Mouse (Mus musculus): ENCODE data around the gene Il16. TPM values are rescaled to one million over a fixed set of nuclear protein-coding genes. Genes with fewer than 3 reads are reported as not detected.

Gene Il16
- total RNA-seq, 1 experiment from 2014 or later = 68.8 TPM

DNA sequence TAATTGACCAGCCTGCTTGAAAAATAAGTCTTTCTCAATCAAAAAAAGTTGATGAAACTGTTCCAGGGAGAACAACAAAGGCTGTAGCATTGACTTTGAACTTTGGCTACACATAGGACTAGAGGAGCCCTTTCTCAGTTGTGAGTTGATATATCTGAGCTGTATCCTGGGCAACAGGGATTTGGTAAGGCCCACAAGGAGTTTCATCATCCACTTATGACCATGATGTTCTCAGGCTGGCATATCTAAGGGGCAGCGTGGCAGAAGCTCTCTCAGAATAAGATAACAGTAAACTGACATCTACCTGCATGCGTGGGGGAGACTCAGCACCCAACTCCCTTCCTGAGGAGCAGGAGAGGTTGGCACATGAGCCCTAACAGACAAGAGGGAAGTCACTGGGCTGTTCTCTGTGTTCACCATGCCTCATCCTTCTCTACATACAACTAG lies 91.9 kb downstream of the Il16 start:
- ATAC-seq (replicated peaks; ENCODE audit: low read depth, poor library complexity, severe bottlenecking) = no peak

DNA sequence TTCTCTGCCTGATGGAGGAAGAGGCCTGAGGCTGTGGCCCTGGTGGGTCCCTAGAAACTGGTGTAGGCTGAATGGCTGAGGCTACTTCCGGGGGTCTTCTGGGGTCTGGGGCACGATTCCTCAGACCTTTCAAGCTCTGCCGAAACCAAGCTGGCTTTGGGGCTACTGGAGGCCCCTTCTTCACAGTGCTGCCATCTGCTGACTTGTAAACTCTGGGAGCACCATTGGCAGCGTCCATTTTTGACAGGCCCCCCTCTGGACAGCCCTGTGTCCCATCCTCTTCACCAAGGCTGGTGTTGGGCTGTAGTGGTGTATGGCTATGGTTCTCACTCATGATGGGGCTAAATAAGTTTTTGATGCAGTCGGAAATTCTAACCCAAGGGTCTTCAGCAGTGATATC lies 93.0 kb downstream of the Il16 start:
- ATAC-seq (replicated peaks; ENCODE audit: low read depth, poor library complexity, severe bottlenecking) = no peak

DNA sequence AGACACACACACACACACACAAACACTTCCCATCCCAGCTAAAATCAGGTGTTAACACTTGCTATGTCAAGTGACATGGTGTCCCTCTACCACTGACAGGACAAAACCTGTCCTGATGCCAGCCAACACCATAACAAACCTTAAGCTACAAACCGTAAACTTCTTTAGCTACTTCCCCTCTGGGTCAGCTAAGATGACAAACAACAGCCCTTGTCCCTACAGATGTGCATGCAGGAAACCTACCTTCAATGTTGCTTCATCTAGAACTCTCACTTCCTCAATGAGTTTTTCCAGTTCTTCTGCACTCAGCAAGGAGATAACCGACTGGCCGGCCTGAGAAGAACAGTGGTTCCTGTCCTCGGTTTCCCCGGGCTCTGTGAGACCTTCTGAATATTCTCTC lies 94.9 kb downstream of the Il16 start:
- ATAC-seq (replicated peaks; ENCODE audit: low read depth, poor library complexity, severe bottlenecking) = peak; percentile 57

DNA sequence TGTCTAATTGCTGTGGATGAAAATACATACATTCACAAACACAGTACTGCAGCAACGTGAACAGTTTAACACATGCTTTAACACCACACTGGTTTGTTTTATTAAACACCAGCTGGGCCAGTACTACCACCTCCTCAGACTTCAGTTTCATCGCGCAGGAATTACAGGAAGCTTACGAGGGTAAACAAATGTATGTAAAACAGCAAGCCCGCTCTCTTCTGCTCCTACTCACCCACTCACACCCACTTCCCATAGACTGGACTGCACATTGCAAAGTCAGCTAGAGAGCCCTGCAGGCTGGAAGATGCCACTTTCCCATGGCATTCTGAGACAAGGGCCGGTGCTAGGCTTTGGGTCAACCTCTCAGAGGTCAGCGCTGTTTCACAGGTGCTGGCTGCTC lies 96.7 kb downstream of the Il16 start:
- no peak for ATAC-seq (replicated peaks; ENCODE audit: low read depth, poor library complexity, severe bottlenecking)

DNA sequence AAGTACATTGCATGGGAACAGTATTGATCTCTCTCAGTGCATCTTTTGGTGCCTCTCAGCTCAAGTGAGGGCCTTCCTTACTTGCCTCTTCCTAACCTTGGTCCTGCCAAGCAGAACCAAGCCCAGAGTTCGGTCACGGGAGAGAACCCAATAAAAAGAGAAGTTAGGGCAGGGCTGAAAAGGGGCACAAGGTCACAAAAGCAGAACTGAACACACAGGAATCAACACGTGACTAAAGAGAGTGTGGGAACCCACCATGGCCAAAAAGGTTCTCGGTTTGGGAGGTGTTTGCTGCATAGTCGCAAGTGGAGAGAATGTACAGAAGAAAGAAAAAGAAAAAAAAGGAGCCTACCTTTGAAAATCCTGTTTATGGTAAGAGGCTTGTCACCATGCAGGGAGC lies 100.0 kb downstream of the Il16 start:
- ATAC-seq (replicated peaks; ENCODE audit: low read depth, poor library complexity, severe bottlenecking) = peak; percentile 78

DNA sequence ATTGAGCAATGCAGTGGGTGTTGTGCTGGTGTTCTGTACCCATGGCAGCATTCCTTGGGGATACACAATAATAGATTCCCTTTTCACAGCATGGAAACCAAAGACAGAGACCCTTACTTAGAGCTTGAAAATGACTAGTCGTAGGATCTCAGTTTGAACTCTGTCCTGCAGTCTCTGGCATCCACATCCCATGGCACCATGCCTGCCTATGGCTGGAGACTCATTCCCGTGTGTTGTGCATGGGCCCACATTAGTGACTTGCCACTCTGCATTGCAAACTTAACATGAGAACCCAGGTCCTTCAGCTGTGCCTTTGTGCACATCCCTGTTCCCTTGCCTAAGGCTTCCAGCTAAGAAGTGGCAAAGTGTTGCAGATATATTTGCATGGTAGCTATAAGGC lies 100.8 kb downstream of the Il16 start:
- ATAC-seq (replicated peaks; ENCODE audit: low read depth, poor library complexity, severe bottlenecking) = no peak

DNA sequence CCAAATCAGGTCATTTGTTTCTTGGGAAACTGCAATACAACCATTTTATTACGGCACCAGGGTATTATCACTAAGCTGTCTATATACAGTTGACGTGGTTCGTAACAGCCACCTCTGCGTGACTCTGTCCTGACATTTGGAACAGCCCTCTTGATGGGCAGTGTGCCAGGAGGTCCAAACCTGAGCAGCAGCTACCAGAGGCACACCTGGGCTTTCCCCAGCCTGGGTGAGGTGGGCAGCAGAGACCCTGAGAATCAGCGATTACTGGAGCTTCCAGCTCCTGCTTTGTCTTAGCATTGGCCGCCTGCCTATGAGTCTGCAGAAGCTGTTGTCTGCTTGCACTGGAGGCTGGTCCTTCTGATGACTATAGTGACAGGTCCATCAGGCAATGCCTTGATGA lies 101.9 kb downstream of the Il16 start:
- ATAC-seq (replicated peaks; ENCODE audit: low read depth, poor library complexity, severe bottlenecking) = no peak

DNA sequence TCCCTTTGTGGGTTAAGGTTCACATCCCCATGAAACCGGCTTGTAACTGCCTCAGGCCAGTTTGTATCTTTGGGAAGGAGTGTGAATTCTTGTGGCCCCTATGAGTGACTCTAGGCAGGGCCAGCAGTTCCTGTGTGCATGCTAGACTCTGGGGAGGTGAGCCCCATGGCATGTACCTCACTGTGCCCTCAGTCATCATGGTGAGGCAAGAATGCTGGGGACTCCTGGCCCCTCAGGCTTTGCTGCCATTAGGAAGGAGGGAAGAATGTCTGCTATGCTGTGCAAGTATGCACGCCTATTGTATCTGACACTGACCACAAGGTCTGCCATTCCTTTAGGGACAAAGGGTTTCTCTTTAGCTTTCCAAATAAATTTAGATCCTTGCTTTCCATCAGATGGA lies 104.4 kb downstream of the Il16 start:
- ATAC-seq (replicated peaks; ENCODE audit: low read depth, poor library complexity, severe bottlenecking) = no peak

DNA sequence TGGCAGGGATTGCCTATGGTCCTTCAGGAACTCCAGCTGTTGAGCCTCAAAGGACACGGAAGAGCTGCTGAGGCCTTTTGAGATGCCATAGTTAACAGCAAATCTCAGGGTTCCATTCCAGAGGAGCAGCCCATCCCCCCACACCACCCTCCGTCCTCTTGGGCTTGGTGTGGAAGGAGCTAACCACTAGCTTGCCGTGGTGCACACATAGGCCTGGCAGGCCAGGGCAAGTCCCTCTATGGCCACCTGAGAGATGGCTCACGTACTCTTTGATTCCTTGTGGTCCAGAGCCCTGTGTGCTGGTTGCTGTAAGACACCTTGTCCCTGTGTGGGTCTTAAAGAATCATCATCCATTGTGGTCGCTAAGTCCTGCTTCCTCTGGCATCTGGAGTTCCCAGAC lies 104.9 kb downstream of the Il16 start:
- ATAC-seq (replicated peaks; ENCODE audit: low read depth, poor library complexity, severe bottlenecking) = no peak

DNA sequence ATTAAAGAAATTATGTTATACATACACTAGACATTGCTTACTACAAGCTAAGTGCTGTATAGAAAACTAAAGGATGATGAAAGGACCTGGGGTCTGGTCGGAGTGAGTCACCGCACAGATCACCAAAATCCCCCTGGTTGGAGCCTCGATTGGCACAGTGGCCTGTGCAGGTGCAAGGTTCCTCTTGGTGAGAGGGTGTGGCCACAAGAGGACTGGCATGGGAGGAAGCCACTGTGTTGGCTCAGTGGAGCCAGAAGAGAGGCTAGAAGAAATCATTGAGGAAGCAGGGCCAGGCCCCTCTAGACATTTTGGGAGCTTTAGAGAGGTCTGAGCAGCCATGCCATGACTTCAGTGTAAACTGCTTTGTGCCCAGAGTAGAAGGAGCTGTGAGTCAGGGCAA lies 106.4 kb downstream of the Il16 start:
- ATAC-seq (replicated peaks; ENCODE audit: low read depth, poor library complexity, severe bottlenecking) = peak; percentile 66

DNA sequence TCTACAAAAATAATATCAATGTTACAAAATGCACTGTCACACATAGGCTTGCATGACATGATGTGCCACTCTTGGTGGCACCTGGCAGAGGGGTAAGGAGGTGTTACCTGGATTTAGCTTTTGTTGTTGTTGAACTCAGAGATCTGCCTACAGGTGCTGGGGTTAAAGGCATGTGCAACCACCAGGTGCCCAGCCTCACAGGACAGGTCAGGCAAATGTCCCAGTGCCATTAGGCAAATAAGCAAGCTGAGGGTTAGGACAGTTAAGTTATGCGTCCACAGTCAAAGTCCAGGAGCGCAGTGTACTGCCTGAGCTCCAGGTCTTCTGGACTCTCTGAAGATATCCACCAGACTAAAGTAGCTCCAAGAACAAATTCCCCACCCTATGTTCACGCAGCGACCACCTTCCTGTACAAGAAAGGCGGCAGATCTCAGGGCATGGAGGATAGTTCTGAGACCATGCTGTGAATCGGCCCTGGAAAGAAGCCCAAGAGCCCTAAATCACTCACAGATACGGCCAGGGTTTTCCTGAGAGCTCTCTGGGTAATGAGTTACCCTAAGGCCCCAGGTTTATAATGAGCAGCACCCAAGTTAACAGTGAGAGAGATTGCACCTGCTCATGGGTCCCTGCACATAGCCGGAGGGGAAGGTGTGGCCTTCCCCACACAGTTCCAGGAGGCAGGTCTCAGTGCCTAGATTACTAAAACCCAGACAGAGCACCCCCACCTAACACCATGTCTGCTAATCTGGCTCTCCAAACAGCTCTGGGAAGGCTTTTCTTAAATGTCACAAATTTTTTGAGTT lies 107.5 kb downstream of the Il16 start:
- ATAC-seq (replicated peaks; ENCODE audit: low read depth, poor library complexity, severe bottlenecking) = no peak

DNA sequence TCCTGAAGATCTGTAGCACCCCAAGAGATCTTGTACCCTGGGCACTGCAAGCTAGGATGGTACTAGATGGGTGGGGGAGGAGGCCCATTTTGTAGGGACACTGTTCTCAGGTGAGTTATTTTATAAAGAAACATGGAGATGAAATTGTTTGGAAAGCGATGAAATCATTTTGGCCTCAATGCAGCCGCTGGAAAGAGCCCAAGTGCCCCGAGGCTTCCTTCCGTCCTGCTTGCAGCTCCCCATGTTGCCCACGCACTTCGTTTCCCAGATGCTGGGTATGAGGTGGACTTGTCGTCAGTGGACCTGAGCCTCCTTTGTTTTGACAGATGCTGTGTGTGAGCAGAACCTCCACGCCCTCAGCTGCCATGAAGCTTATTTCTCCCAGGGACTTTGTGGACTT lies 109.1 kb downstream of the Il16 start:
- ATAC-seq (replicated peaks; ENCODE audit: low read depth, poor library complexity, severe bottlenecking) = no peak

DNA sequence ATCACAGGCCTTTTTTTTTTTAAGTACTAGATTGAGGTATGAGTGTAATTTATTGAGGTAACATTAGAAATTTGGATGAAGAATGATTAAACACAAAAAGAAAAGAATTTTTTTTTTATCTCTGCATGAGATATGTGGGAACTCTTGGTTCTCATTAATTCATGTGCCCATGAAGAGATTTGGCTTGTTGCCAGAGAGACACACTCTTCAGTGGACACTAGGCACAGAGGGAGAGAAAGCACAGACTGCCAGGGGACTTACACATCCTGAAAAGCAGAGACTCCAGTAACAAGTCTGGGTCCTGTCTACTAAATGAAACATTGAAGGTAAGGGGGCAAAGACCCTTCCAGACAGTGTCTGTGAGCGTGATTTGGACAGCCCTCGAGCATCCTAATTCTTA lies 109.8 kb downstream of the Il16 start:
- no peak for ATAC-seq (replicated peaks; ENCODE audit: low read depth, poor library complexity, severe bottlenecking)

DNA sequence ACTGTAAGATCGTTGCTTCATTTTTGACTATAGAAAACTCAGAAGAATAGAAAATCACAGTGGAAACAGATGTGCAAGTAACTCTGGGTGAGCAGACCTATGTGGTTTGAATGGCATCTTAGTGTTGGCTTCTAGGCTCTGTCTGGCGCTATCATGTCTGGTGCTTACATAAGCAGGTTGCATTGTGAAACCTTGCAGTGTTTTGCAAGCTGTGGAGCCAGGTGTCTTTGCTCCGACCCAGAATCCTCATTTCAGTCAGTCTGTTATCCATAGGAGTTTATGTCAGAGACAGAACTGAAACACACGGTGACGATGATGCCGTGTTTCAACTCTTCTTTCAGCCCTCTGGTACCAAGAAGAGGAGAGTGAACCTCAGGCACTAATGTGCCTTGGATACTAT lies 111.7 kb downstream of the Il16 start:
- ATAC-seq (replicated peaks; ENCODE audit: low read depth, poor library complexity, severe bottlenecking) = no peak

DNA sequence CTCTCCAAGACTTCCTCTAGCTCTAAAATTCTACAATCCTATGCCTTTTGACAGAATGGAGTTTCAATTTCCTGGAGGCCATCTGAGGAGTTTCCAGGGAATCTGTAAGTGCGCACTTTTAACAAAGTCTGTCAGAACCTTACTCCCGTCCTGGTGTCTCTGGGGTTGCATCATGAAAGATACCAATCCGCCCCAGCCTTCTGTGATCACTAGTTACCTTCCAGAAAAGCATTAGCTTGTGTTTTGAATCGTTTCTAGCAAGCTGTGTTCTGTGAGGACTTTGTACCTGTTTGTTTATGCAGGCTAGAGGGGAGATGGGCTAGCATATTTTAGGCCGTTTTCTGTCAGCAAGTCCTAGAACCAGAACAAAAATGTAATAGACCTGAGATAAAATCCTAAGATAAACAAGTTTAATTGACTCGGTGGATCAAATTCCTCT lies 112.8 kb downstream of the Il16 start:
- ATAC-seq (replicated peaks; ENCODE audit: low read depth, poor library complexity, severe bottlenecking) = no peak

DNA sequence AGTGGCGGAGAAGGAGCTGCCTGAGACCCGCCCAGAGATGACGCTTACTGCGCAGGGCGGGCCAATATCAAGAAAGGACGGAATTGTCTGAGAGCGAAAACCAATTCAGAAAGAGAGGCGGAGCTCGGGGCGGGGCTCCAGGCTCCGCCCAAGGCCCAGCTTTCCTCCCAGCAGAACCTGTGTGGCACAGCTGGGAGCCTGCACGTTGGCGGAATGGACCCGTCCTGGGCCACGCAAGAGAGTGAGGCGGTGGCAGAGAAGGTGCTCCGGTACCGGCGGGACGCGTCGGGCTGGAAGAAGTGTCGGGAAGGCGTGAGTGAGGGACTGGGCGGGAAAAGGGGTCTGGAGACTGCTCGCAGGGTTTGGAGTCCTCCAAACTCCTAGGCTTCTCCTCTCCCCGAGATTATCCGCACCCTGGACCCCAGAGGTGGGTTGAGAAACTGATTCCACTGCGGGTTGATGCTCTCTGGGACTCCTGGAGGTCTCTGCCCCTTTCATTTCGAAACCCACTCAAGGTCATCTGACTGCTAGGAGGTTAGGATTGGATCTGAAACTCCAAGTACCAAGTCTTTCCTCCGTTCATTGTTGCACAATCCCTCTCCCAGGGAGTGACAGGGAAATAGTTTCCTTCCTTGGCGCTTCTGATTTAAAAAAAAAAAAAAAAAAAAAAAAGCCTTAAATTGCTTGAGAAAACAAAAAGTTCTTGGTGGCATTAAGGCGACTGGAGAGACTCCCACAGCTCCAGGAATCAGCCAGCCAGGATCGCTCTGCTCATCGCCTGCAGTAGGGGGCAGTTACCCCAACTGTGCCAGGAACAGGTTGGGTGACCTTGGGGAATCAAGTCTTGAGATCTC lies 113.5 kb downstream of the Il16 start, which contains the start of gene Stard5:
Gene Stard5 (plus strand): TSS at position 132 of the 854 bp plus-strand sequence.
- ATAC-seq (replicated peaks; ENCODE audit: low read depth, poor library complexity, severe bottlenecking) = peak; percentile 96

DNA sequence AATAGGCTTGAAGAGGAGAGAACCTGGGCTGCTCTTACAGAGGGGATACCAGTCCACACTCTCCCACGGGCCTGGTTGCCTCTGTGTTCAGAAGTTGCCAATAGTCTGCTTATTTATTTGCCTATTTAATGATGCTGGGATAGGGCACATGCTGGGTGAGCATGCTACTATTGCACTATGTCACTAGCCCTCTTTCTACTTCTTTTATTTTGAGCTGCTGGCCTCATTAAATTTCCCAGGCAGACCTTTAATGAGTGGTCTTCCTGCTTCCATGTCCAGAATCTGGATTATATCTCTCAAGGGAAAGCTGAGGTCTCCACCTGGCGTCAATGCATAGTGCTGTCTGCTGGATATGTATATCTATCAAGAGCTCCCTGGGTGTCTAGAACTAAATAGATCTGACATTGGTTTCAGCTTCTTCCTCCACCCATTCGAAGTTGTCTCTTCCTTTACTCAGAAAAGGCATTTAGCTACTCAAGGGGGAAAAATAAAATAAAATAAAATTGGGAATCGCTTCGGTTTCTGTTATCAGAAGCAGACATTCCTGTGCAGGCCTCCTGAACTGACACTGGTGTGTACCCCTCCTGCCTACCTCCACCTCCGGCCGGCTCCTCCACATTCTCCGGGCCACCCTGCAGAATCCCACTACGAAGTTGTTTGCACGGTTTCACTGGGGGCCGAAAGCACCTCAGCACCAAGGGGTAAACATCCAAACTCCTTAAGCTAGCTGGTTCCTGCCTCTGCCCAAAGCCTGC lies 114.3 kb downstream of the Il16 start:
- no peak for ATAC-seq (replicated peaks; ENCODE audit: low read depth, poor library complexity, severe bottlenecking)

DNA sequence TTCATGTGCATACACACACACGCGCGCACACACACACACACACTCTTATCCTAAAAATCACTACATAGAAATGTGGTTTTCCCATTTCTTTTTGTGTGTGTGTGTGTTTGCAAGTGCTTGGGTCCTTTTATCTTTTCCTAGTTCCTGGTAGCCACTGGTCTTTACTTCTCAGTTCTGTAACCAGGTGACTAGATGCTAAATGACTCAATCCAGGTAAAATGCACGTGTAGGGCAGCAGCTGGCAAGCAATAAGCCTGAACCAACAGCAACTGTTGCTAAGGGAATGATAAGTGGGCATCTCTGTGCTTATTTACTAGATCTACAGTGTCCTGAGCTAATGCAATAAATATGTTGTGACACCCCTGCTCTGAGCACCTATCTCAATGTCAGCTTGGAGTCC lies 118.2 kb downstream of the Il16 start:
- ATAC-seq (replicated peaks; ENCODE audit: low read depth, poor library complexity, severe bottlenecking) = no peak

DNA sequence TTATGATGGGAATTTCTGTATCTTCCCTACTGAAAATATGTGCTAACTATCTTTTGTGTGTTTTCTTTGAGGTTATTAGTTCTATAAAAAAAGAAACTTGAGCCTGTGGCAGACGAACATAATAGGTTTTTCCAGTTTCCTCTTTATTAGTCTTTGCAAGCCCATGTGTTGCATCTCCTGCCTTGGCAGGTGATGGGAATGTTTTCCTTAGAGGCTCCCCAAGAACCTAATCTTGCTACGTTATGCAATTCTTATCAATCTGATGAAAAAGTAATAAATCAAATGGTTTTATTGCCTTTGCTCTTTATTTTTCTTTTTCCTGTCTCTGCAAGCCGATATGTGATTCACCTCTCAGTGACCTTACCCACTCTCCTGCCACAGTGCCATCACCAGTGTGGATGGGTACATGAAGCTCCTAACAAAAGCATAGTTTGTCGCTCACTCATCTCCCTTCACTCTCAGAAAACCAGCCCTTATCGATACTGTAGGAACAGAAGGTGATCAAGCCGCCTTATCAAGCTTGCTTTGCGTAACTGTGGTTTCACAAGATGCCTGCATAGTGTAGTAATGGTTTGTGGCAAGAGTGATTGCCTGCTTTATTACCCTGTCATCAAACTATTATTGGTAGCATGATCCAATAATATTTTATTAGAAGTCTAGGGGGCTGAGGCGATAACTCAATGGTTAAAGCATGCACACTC lies 118.8 kb downstream of the Il16 start:
- no peak for ATAC-seq (replicated peaks; ENCODE audit: low read depth, poor library complexity, severe bottlenecking)

DNA sequence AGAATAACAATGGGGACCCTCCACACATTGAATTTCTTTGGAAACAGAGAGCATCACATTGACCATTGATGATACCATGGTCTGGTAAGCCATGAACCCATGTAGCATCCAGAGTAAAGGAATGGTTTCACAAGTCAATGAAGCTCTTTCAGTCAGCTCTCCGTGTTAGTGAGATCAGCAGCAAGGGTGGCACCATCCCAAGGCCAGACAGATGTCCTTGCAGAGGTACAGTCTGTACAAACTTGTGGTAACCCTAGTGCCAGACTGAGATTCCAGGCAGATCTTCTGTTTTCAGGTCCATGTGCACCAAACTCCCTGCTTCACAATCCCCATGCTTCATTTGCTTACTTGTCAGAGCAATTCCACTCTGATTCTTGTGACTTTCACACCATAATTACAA lies 121.5 kb downstream of the Il16 start:
- no peak for ATAC-seq (replicated peaks; ENCODE audit: low read depth, poor library complexity, severe bottlenecking)

Data from common myeloid progenitor, adult 5-6 weeks (primary cell).